Mouse (Mus musculus) CH12.LX (cell line): ENCODE results near the gene Zfyve16. TPM values are rescaled to one million over a fixed set of nuclear protein-coding genes. Genes with fewer than 3 reads are reported as not detected.

ENCODE experiments used
- DNase-seq: peaks from one replicate; pipeline ENCODE4 v3.0.0-alpha.2; 2013; ENCODE audit errors: extremely low read depth
- H3K27ac ChIP-seq: 2 replicates; pipeline ENCODE4 v1.5.1; 2012; ENCODE audit warnings: low read depth, mild to moderate bottlenecking, control low read depth, moderate library complexity; ENCODE audit not compliant: insufficient read depth
- H3K27me3 ChIP-seq: replicated peaks from 2 replicates; pipeline ENCODE3; 2012; ENCODE audit warnings: inconsistent platforms
- H3K36me3 ChIP-seq, 2 experiments: replicated peaks in 1 of 2; 2 replicates each; pipeline versions ENCODE3 to v1.6.1; 2012; ENCODE audit warnings: inconsistent platforms in 1 of 2, low read length in 1 of 2, mild to moderate bottlenecking in 1 of 2, mixed read lengths in 1 of 2, moderate library complexity in 1 of 2; ENCODE audit not compliant: control insufficient read depth in 1 of 2, insufficient read depth in 1 of 2
- H3K4me1 ChIP-seq, 2 experiments: 2 replicates each; pipeline ENCODE4 v1.6.1; 2012; ENCODE audit warnings: inconsistent platforms in 1 of 2, moderate library complexity in 1 of 2; ENCODE audit not compliant: insufficient read depth in 2 of 2, control insufficient read depth in 1 of 2
- H3K4me2 ChIP-seq: 2 replicates; pipeline ENCODE4 v1.6.1; 2012; ENCODE audit warnings: low read depth, mild to moderate bottlenecking, control low read depth; ENCODE audit not compliant: poor library complexity, insufficient read depth, severe bottlenecking
- H3K4me3 ChIP-seq, 3 experiments: fragments of 150-350 bp in 1 of 3; sonication (generic) in 1 of 3; replicated peaks in 1 of 3; 2 replicates each; pipeline versions ENCODE3 to v1.5.1; 2011 to 2012; ENCODE audit warnings: low read depth in 2 of 3, low read length in 2 of 3, mild to moderate bottlenecking in 2 of 3, moderate library complexity in 2 of 3, control low read depth in 1 of 3, improper control_type of control experiment in 1 of 3, inconsistent platforms in 1 of 3, mixed read lengths in 1 of 3; ENCODE audit not compliant: poor library complexity in 1 of 3
- H3K79me2 ChIP-seq: replicated peaks from 2 replicates; pipeline ENCODE4 v1.6.1; 2012; ENCODE audit warnings: mild to moderate bottlenecking, moderate library complexity; ENCODE audit not compliant: control insufficient read depth, poor library complexity, insufficient read depth, severe bottlenecking; ENCODE audit errors: extremely low read depth
- H3K9ac ChIP-seq: 2 replicates; pipeline ENCODE4 v1.6.1; 2012; ENCODE audit warnings: low read depth, mild to moderate bottlenecking, control low read depth, moderate library complexity; ENCODE audit not compliant: insufficient read depth
- H3K9me3 ChIP-seq: replicated peaks from 2 replicates; pipeline ENCODE3; 2012; ENCODE audit warnings: low read length, inconsistent platforms, mixed read lengths
- BHLHE40 ChIP-seq: IDR thresholded peaks from 2 replicates; pipeline ENCODE4 v1.6.1; 2011; ENCODE audit warnings: mild to moderate bottlenecking, low read depth, low read length, improper control_type of control experiment
- CHD1 ChIP-seq: IDR thresholded peaks from 2 replicates; pipeline ENCODE4 v1.6.1; 2012; ENCODE audit warnings: low read depth, low read length, improper control_type of control experiment, inconsistent platforms
- E2F4 ChIP-seq: IDR thresholded peaks from 2 replicates; pipeline ENCODE4 v1.6.1; 2011; ENCODE audit warnings: low read depth, low read length, improper control_type of control experiment; ENCODE audit not compliant: insufficient replicate concordance
- ELF1 ChIP-seq: IDR thresholded peaks from 2 replicates; pipeline ENCODE4 v1.6.1; 2014; ENCODE audit warnings: low read depth, mild to moderate bottlenecking, inconsistent platforms, low read length, improper control_type of control experiment
- EP300 ChIP-seq: IDR thresholded peaks from 2 replicates; pipeline ENCODE4 v1.6.1; 2011; ENCODE audit warnings: low read length, improper control_type of control experiment
- GABPA ChIP-seq: IDR thresholded peaks from 2 replicates; pipeline ENCODE4 v1.6.1; 2012; ENCODE audit warnings: low read depth, low read length, improper control_type of control experiment, inconsistent platforms; ENCODE audit not compliant: insufficient replicate concordance
- HCFC1 ChIP-seq: IDR thresholded peaks from 2 replicates; pipeline ENCODE4 v1.6.1; 2012; ENCODE audit warnings: low read depth, mild to moderate bottlenecking, inconsistent platforms, low read length, improper control_type of control experiment
- IRF4 ChIP-seq: IDR thresholded peaks from 2 replicates; pipeline ENCODE4 v1.6.1; 2014; ENCODE audit warnings: low read depth, mild to moderate bottlenecking, inconsistent platforms, low read length, improper control_type of control experiment
- JUN ChIP-seq: IDR thresholded peaks from 2 replicates; pipeline ENCODE4 v1.6.1; 2011; ENCODE audit warnings: low read depth, mild to moderate bottlenecking, low read length, improper control_type of control experiment, moderate library complexity; ENCODE audit not compliant: insufficient read depth
- JUND ChIP-seq: conservative IDR thresholded peaks from 2 replicates; pipeline ENCODE4 v1.6.1; 2011; ENCODE audit warnings: low read depth, low read length, improper control_type of control experiment
- MAFK ChIP-seq: IDR thresholded peaks from 2 replicates; pipeline ENCODE4 v1.6.1; 2011; ENCODE audit warnings: low read length, improper control_type of control experiment; ENCODE audit not compliant: insufficient replicate concordance
- MAX ChIP-seq: IDR thresholded peaks from 2 replicates; pipeline ENCODE4 v1.6.1; 2011; ENCODE audit warnings: low read length, improper control_type of control experiment
- MEF2A ChIP-seq: IDR thresholded peaks from 2 replicates; pipeline ENCODE4 v1.6.1; 2014; ENCODE audit warnings: low read depth, mild to moderate bottlenecking, inconsistent platforms, low read length, improper control_type of control experiment, borderline replicate concordance
- PAX5 ChIP-seq: IDR thresholded peaks from 2 replicates; pipeline ENCODE4 v1.6.1; 2012; ENCODE audit warnings: low read length, inconsistent platforms, mixed read lengths
- POLR2AphosphoS2 ChIP-seq: IDR thresholded peaks from 2 replicates; pipeline ENCODE4 v1.6.1; 2011; ENCODE audit warnings: low read depth, low read length, improper control_type of control experiment
- SIN3A ChIP-seq: IDR thresholded peaks from 2 replicates; pipeline ENCODE4 v1.6.1; 2012; ENCODE audit warnings: low read length, improper control_type of control experiment, inconsistent platforms
- SMC3 ChIP-seq: IDR thresholded peaks from 2 replicates; pipeline ENCODE4 v1.6.1; 2011; ENCODE audit warnings: low read depth, low read length, improper control_type of control experiment
- TBP ChIP-seq: conservative IDR thresholded peaks from 2 replicates; pipeline ENCODE4 v1.6.1; 2011; ENCODE audit warnings: low read depth, low read length, improper control_type of control experiment
- UBTF ChIP-seq: IDR thresholded peaks from 2 replicates; pipeline ENCODE4 v1.6.1; 2012; ENCODE audit warnings: low read depth, mild to moderate bottlenecking, inconsistent platforms, low read length, improper control_type of control experiment, moderate library complexity
- USF2 ChIP-seq: conservative IDR thresholded peaks from 2 replicates; pipeline ENCODE4 v1.6.1; 2011; ENCODE audit warnings: low read depth, low read length, improper control_type of control experiment
- ZC3H11A ChIP-seq: IDR thresholded peaks from 2 replicates; pipeline ENCODE4 v1.6.1; 2012; ENCODE audit warnings: low read depth, mild to moderate bottlenecking, inconsistent platforms, low read length, improper control_type of control experiment
- dilution Hi-C: fragments of 300-500 bp; cut with MboI; formaldehyde crosslinking; loops from 2 replicates; pipeline ENCODE4 v1.14.3; 2020; ENCODE audit warnings: low sequenced_read_pairs; ENCODE audit not compliant: extremely low pct_unique_long_range_greater_than_20kb, extremely low pct_ligation_motif_present
- in situ Hi-C: fragments of 300-500 bp; cut with MboI; formaldehyde crosslinking; loops from 3 replicates; pipeline ENCODE4 v1.14.3; 2019; ENCODE audit warnings: low sequenced_read_pairs, low pct_ligation_motif_present, low pct_unique_long_range_greater_than_20kb, mixed read lengths
- polyA plus RNA-seq: library from polyadenylated mRNA; unstranded; fragments of >175 nt; gene quantifications from 2 replicates; pipeline ENCODE4 v1.2.1, GENCODE M21; 2012; ENCODE audit warnings: low read depth; ENCODE audit not compliant: insufficient read length
- total RNA-seq, 2 experiments: library from RNA; depleted of rRNA; stranded (reverse); fragments of 300-350 nt in 1 of 2; fragments of >200 nt in 1 of 2; gene quantifications; 2 replicates each; pipeline ENCODE4 v1.2.3; 2012 to 2014

The Zfyve16 gene
- total and polyA plus RNA-seq, 3 experiments, result 4.3 to 8.5 (median 8.0) TPM

DNA sequence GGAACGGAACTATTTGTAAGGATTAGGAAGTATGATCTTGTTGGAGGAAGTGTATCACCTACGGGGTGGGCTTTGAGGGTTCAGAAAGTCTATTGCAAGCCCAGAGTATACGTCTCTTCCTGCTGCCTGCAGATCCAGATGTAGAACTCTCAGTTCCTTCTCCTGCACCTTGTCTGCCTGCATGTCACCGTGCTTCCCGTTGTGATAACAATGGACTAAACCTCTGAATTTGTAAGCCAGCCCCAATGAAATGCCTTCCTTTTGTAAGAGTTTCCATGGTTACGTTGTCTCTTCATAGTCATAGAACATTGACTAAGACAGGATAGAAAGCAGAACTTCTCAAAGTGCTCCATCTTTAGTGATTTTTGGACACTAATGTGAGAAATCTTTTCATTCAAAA lies 46.0 kb upstream of the Zfyve16 start:
- peak; percentile 46 for DNase-seq
- H3K9ac ChIP-seq, result no peak overlapping the region
- TF ChIP-seq ELF1 (0 out of 2 replicates have a peak, but pooled peaks have one; percentile 34), IRF4 (peak; percentile 58), MAX (no peak)
- dilution Hi-C loops (no loop called here), in situ Hi-C loops (loop anchor here (5.0 kb wide), 1 partner anchor 166 kb away; no protein-coding TSS in a partner anchor)
- no peaks in the 10 kb centered on the region for H3K36me3 ChIP-seq
- no peaks in the 10 kb centered on the region for H3K79me2 ChIP-seq
- H3K4me3 ChIP-seq, result no peak overlapping the region
- peak overlapping the region; percentile 16; the same call in 1 of the 2 replicates for H3K4me2 ChIP-seq
- no peak overlapping the region for H3K27ac ChIP-seq
- peaks cover 7 to 17% of the 10 kb centered on the region in 2 experiments; a peak in 3 of 4 replicates for H3K4me1 ChIP-seq
- H3K9me3 ChIP-seq, result no peaks in the 10 kb centered on the region
- H3K27me3 ChIP-seq, result no peaks in the 10 kb centered on the region

DNA sequence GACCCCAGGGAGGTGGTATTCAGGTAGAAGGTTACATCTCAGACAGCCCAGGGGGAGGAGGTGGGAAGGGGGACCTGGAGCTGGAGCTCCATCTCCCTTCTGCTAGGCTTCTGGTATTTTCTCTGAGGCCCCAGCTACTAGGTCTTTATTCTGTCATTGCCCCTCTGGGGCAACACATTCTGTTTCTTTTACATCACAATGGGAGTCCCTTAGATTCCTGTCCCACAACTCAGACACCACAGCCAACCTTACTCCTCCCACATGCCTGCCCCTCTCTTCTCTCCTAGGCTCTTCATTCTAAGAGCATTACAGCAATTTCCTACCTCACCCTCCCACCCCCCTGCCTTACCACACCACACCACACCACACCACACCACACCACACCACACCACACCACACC lies 45.4 kb upstream of the Zfyve16 start, which contains the start of gene Spz1:
Gene Spz1 (minus strand): TSS at position 101 of the 400 bp plus-strand sequence.
- in situ Hi-C loops, result loop anchor here (5.0 kb wide), 1 partner anchor 166 kb away; no protein-coding TSS in a partner anchor
- Histone ChIP-seq H3K4me1 (peaks cover 7 to 17% of the 10 kb centered on the region in 2 experiments; a peak in 3 of 4 replicates), H3K79me2 (no peaks in the 10 kb centered on the region), H3K9me3 (no peaks in the 10 kb centered on the region), H3K36me3 (no peaks in the 10 kb centered on the region), H3K27me3 (no peaks in the 10 kb centered on the region), H3K9ac (no peak within 1 kb of the TSS), H3K4me3 (no peak within 1 kb of the TSS), H3K4me2 (peak within 1 kb of the TSS; percentile 16; the same call in 1 of the 2 replicates), H3K27ac (no peak within 1 kb of the TSS)
- TF ChIP-seq UBTF, result no peak
- DNase-seq, result peak; percentile 3
- dilution Hi-C loops, result no loop called here

DNA sequence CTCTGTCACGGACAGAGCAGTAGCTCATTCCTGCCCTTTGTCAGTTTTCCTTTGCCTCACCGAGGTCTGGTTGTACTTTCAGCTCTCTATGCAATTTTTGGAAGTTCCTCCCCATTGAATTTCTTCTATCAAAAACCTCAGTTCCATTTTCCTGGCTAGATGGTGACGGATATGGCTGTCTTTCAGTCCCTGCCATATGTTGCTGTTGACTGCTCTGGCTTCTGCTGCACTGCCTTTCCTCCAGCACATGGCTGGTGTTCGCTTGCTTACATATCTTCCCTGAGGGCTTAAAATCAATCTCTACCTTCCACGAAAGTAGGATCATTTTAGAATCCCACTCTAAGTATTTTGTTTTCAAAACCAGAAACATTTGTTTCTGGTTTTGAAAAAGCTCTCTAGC lies 28.8 kb upstream of the Zfyve16 start:
- no peak overlapping the region for H3K4me3 ChIP-seq
- in situ Hi-C loops (no loop called here), dilution Hi-C loops (no loop called here)

More for the DNA sequence above, 28.8 kb upstream of the Zfyve16 start:
- Histone ChIP-seq H3K27me3 (peaks cover 2% of the 10 kb centered on the region), H3K4me1 (no peaks in the 10 kb centered on the region), H3K4me2 (no peak overlapping the region), H3K9ac (no peak overlapping the region), H3K36me3 (no peaks in the 10 kb centered on the region), H3K27ac (no peak overlapping the region), H3K79me2 (no peaks in the 10 kb centered on the region), H3K9me3 (no peaks in the 10 kb centered on the region)
- TF ChIP-seq TBP, result no peak
- TF ChIP-seq MEF2A, result no peak
- no peak for TF ChIP-seq IRF4
- TF ChIP-seq PAX5, result no peak
- no peak for TF ChIP-seq MAFK
- TF ChIP-seq ZC3H11A, result no peak
- TF ChIP-seq CHD1, result no peak
- no peak for TF ChIP-seq JUND
- no peak for TF ChIP-seq BHLHE40
- no peak for TF ChIP-seq SMC3
- TF ChIP-seq ELF1, result no peak
- TF ChIP-seq E2F4, result no peak
- TF ChIP-seq EP300, result no peak
- TF ChIP-seq USF2, result no peak
- TF ChIP-seq SIN3A, result no peak
- TF ChIP-seq POLR2AphosphoS2, result no peak
- TF ChIP-seq HCFC1, result no peak
- TF ChIP-seq JUN, result no peak
- no peak for TF ChIP-seq GABPA
- no peak for DNase-seq
